Mouse (Mus musculus) G1E (cell line): ENCODE data around the gene Fam43a.

Source experiments
- CTCF ChIP-seq: IDR thresholded peaks from 2 replicates; pipeline ENCODE4 v1.5.1; 2012; ENCODE audit warnings: low read depth, low read length, inconsistent platforms, mixed read lengths
- GATA1 ChIP-seq: IDR thresholded peaks from 2 replicates; pipeline ENCODE4 v1.6.1; 2012; ENCODE audit warnings: borderline replicate concordance, low read length, inconsistent platforms, mixed read lengths
- GATA2 ChIP-seq: IDR thresholded peaks from 2 replicates; pipeline ENCODE4 v1.6.1; 2012; ENCODE audit warnings: low read depth, low read length, inconsistent platforms, borderline replicate concordance
- POLR2AphosphoS5 ChIP-seq: IDR thresholded peaks from 2 replicates; pipeline ENCODE4 v1.6.1; 2012; ENCODE audit warnings: low read depth, low read length, inconsistent platforms; ENCODE audit not compliant: insufficient replicate concordance

- no peak for TF ChIP-seq CTCF
- no peak for TF ChIP-seq GATA1
- TF ChIP-seq GATA2: no peak
- TF ChIP-seq POLR2AphosphoS5: no peak
Measured at GRCm38 (mm10) chr16:30627586-30628337, 28.2 kb downstream of the Fam43a start.
